Mouse (Mus musculus) lung, adult 18-20 months (tissue): ENCODE measurements at regions not wholly inside any gene's neighbourhood (a gene's known extent, or its start where the extent isn't known, plus 50 kb on each side); places are given as distances from the start of the nearest gene placed in this dataset.

Experiments
- DNase-seq, 2 experiments: peaks; one replicate each; pipeline ENCODE4 v3.0.0; 2022; ENCODE audit warnings: mixed read lengths in 2 of 2

DNA sequence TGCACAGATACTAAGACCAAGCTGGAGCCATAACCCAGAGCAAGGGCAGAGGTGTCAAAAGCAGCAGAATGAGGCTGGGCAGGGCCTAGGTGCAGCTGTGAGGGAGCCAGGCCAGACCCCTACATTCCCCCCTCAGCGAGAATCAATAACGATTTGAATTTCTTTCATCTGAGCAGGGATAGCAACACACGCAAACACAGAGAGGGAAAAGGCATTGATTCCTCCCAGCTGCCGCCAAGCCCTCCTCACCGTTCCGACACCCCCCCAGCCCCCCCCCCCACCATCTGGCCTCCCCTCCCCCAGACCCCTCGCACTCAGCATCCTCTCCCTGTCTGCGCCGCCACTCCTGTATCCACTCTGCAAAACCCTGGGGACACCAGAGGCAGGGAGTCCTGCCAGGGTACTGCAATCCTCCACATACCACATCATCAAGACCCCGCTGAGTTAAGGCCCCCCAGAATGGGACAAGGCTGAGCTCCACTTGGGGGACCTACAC, 166.9 kb downstream of the 3100002H09Rik start:
- DNase-seq: no peak

DNA sequence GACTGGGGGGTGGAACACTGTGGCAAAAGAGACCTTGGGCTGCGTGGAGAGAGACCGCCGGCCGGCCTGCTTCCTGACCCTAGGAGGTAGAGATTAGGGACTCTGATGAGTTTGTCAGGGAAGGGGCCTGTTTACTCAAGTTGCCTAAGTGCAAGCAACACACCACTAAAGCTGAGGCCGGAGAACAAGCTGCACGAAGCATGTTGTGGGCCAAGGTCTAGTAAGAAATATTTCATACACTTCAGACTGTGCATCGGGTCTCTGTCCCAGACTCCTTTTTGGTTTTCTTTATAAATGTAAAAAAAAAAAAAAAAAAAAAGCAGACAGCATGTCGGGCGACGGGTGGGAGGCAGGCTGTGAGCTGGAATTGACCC, 167.5 kb downstream of the 3100002H09Rik start:
- DNase-seq: no peak

DNA sequence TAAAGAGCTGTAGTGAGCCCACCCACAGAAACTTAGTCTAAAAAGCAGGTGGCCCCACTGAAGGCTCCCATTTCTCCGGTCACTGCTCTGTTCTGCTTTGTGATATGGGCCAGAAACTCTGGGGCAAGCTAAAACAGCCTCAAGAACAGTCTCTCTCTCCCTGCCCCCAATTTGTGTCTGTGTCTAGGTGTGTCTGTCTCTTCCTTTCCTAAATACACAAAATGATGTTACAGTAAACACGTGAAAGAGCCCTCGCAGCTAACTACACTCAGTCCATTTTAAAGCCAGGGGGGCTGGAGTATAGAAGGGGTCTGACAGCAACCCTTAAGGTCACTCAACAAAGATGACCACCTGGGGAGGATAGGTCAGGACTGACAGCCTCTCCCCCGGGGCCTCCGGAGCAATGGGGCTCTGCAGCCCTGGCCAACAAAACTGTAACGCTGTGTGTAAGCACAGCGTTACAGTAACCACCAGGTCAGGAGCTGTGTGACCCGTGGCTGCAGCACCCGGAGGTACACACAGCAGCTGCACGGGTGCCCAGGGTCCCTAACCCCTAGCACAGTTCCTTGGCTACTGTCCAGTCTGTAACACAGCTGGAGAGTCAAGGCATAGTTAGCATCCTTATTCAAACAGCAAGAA, 168.0 kb downstream of the 3100002H09Rik start:
- no peak for DNase-seq

DNA sequence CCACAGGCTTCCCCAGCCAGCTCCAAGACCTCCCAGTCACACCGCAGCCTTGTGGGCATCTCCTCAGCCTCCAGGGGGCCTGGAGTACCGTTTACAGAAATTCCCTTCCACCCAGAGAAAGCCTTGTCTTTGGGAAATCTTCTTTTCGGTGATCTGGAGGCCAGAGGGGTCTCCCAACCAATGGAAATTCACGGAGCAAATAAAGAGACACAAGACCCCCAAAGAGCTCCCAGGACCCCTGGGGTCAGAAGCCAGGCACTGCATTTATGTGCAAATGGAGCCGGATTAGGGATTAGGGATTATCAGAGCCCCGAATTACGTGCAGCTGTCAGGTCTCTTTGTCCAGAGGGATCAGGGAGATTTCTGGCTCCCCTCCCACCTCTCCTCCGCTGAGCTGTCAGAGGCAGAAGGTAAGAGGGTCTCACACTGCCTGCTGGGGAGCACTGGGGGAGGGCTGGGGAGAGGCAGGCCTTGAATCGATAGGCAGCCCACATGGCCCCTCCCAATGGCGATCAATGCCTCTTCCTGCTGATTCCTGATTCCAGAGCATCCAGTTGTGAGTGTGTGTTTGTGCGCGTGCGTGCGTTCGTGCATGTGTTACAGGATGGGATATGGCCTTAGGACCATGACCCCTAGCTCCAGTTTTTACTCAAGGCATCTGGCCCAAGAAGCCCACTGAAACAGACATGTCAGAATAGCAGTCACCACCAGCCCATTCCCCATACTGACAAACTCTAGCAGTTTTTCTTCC, 168.7 kb downstream of the 3100002H09Rik start:
- DNase-seq: no peak

- DNase-seq: no peak
Measured at GRCm38 (mm10) chr4:124435040-124435434, 175.6 kb downstream of the 3100002H09Rik start.

GRCm38 (mm10) chr4:124434059-124435039, 176.3 kb downstream of the 3100002H09Rik start:
- no peak for DNase-seq

- no peak for DNase-seq
Measured at GRCm38 (mm10) chr4:124433506-124433905, 177.1 kb downstream of the 3100002H09Rik start.

- no peak for DNase-seq
Measured at GRCm38 (mm10) chr4:124431193-124431592, 179.4 kb downstream of the 3100002H09Rik start.

- no peak for DNase-seq
Measured at GRCm38 (mm10) chr4:124428844-124429243, 181.8 kb downstream of the 3100002H09Rik start.

GRCm38 (mm10) chr4:124422406-124422805, 188.2 kb downstream of the 3100002H09Rik start:
- DNase-seq: no peak

DNA sequence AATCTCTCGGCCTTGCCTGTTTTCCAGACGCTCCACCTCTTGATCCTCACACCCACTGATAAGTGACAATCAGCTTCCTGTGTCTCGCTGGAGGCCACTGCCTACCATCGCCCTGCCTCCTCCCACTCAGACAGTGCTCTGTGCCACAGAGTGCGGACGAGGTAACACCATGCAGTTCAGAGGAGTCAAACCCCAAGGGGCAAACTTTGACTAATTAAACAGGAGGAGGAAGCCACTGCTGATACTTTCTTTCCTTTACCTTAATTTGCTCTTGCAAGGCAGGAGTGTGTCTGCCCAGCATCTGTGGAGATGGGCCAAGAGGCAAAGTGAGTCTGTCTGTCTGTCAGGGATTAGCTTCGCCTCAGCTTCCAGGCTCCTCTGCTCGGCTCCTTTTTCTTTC, 192.2 kb downstream of the 3100002H09Rik start:
- no peak for DNase-seq

- DNase-seq: no peak
Measured at GRCm38 (mm10) chr4:124417176-124417575, 193.4 kb downstream of the 3100002H09Rik start.

GRCm38 (mm10) chr4:124416266-124416665, 194.3 kb downstream of the 3100002H09Rik start:
- no peak for DNase-seq

DNA sequence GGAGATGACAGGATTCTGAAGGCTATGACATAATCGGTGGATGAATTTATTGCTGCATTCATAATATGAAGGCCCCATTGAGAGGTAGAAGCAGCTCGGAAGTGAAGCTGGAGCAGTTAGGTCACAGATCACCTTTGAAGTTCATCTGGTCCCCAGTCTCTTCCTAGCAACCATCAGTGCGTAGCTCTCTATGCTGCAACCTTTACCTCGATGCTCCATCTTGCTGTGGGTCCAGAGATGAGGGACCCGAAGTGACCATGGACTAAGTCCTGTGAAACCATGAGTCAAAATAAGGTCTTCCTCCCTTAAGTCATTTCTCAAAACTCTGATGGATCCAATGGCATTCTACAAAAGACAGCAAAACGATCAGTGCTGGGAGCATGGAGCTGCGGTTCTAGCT, 196.2 kb downstream of the 3100002H09Rik start:
- DNase-seq: no peak

GRCm38 (mm10) chr4:124409279-124409678, 201.3 kb downstream of the 3100002H09Rik start:
- no peak for DNase-seq

DNA sequence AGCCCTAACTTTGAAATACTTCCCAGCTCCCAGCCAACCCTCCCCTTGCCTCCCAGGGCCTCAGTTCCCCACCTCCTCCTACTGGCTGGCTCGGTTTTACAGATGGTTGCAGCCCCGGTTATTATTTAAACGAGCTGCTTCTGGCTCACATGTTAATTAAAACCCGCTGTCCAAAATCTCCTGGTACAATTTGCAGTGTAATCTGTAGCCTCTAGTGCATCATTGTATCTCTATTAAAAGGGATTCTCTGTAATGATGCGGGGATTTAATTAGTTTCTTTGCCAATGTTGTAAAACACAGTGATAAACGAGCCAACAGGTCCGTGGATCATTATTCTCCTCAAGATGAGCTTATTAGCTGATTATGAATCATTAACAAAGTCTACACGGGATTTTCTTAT, 208.5 kb downstream of the 3100002H09Rik start:
- DNase-seq: no peak

- DNase-seq: no peak
Measured at GRCm38 (mm10) chr4:124400741-124401140, 209.9 kb downstream of the 3100002H09Rik start.

DNA sequence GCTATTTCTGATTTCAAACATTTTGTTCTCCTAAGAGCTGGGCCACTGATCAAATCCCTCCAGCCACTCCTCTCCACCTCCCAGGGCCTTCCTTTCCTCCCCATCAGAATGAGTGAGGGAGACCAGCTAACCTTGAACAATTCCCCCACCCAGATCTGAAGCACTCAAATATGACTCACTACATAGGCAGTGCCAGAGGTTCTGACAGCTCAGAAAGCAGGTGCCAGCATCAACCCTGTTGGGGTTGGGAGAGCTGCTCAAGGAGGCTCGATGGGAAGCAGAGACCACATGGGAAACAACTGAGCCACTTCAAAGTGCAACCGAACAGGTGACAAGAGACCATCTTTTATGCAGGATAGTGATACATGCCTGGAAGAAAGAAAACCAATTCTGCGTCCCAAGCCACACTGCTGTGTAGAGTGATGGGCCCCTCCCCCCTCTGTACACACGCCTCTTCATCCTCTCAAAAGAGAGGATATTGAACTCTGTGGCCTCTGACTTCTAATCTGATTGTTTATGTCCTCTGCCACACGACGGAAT, 210.4 kb downstream of the 3100002H09Rik start:
- no peak for DNase-seq

GRCm38 (mm10) chr4:124398354-124398753, 212.2 kb downstream of the 3100002H09Rik start:
- DNase-seq: no peak

GRCm38 (mm10) chr4:124396566-124397283, 213.9 kb downstream of the 3100002H09Rik start:
- DNase-seq: no peak

- DNase-seq: no peak
Measured at GRCm38 (mm10) chr4:124395966-124396395, 214.6 kb downstream of the 3100002H09Rik start.
